Mouse (Mus musculus): ENCODE results near the gene Pex10. TPM values are rescaled to one million over a fixed set of nuclear protein-coding genes. Genes with fewer than 3 reads are reported as not detected.

Gene Pex10
- polyA plus RNA-seq, 1 experiment from 2014 or later, result 27.4 TPM

- no peaks in the 10 kb centered on the region for H3K4me1 ChIP-seq (replicated peaks; ENCODE audit: control insufficient read depth, insufficient read depth, low read length)
- no peaks in the 10 kb centered on the region for H3K9me3 ChIP-seq (ENCODE audit: control insufficient read depth, low read length)
- H3K27ac ChIP-seq (ENCODE audit: low read length), result no peak overlapping the region
- H3K27me3 ChIP-seq (ENCODE audit: control insufficient read depth, insufficient read depth, low read depth, low read length), result no peaks in the 10 kb centered on the region; the same call in 1 of the 2 replicates
- no peak overlapping the region for H3K9ac ChIP-seq (ENCODE audit: low read length)
- no peak overlapping the region for H3K4me2 ChIP-seq (ENCODE audit: low read depth, low read length)
- 74% methylated on average over 7 of the region's 7 CpGs for WGBS
- H3K36me3 ChIP-seq (ENCODE audit: control insufficient read depth, insufficient read depth, low read length), result no peaks in the 10 kb centered on the region
- H3K4me3 ChIP-seq (ENCODE audit: low read length), result no peak overlapping the region
- no peak for ATAC-seq (ENCODE audit: low read depth)
Measured at GRCm38 (mm10) chr4:155050116-155050515, 16.7 kb upstream of the Pex10 start.

GRCm38 (mm10) chr4:155056724-155057123 is 10.1 kb upstream of the Pex10 start, which contains the start of gene Plch2:
Gene Plch2 (minus strand): TSS chr4:155056784.
- ATAC-seq (ENCODE audit: low read depth), result no peak
- no peak within 1 kb of the TSS for H3K4me2 ChIP-seq (ENCODE audit: low read depth, low read length)
- 69% methylated on average over 10 of the region's 10 CpGs for WGBS
- H3K27ac ChIP-seq (ENCODE audit: low read length), result no peak within 1 kb of the TSS
- no peaks in the 10 kb centered on the region for H3K36me3 ChIP-seq (ENCODE audit: control insufficient read depth, insufficient read depth, low read length)
- H3K4me3 ChIP-seq (ENCODE audit: low read length), result no peak within 1 kb of the TSS
- 0 out of 2 replicates have a peak within 1 kb of the TSS, but pooled peaks have one; percentile 12 for H3K9ac ChIP-seq (ENCODE audit: low read length)
- no peaks in the 10 kb centered on the region for H3K27me3 ChIP-seq (ENCODE audit: control insufficient read depth, insufficient read depth, low read depth, low read length)
- no peaks in the 10 kb centered on the region for H3K9me3 ChIP-seq (ENCODE audit: control insufficient read depth, low read length)
- peaks cover 8% of the 10 kb centered on the region; the same call in 1 of the 2 replicates for H3K4me1 ChIP-seq (replicated peaks; ENCODE audit: control insufficient read depth, insufficient read depth, low read length)

- Histone ChIP-seq H3K9me3 (ENCODE audit: control insufficient read depth, low read length) (no peaks in the 10 kb centered on the region), H3K9ac (ENCODE audit: low read length) (no peak overlapping the region), H3K36me3 (ENCODE audit: control insufficient read depth, insufficient read depth, low read length) (no peaks in the 10 kb centered on the region), H3K4me1 (replicated peaks; ENCODE audit: control insufficient read depth, insufficient read depth, low read length) (peaks cover 12% of the 10 kb centered on the region; the same call in 1 of the 2 replicates), H3K27ac (ENCODE audit: low read length) (no peak overlapping the region), H3K4me2 (ENCODE audit: low read depth, low read length) (no peak overlapping the region), H3K4me3 (ENCODE audit: low read length) (no peak overlapping the region), H3K27me3 (ENCODE audit: control insufficient read depth, insufficient read depth, low read depth, low read length) (no peaks in the 10 kb centered on the region)
- WGBS, result 32% methylated on average over 10 of the region's 10 CpGs
- peak; percentile 44; the same call in 1 of the 2 replicates for ATAC-seq (ENCODE audit: low read depth)
Measured at GRCm38 (mm10) chr4:155058325-155058724, 8.5 kb upstream of the Pex10 start.

- no peaks in the 10 kb centered on the region for H3K27me3 ChIP-seq (ENCODE audit: control insufficient read depth, insufficient read depth, low read depth, low read length)
- H3K9me3 ChIP-seq (ENCODE audit: control insufficient read depth, low read length), result no peaks in the 10 kb centered on the region
- H3K36me3 ChIP-seq (ENCODE audit: control insufficient read depth, insufficient read depth, low read length), result peaks cover 6% of the 10 kb centered on the region; the same call in 1 of the 2 replicates
- H3K9ac ChIP-seq (ENCODE audit: low read length), result peak overlapping the region; percentile 64
- H3K4me2 ChIP-seq (ENCODE audit: low read depth, low read length), result peak overlapping the region; percentile 52
- peak; percentile 72 for ATAC-seq (ENCODE audit: low read depth)
- H3K27ac ChIP-seq (ENCODE audit: low read length), result peak overlapping the region; percentile 96
- peak overlapping the region; percentile 32 for H3K4me3 ChIP-seq (ENCODE audit: low read length)
- 20% methylated on average over 3 of the region's 3 CpGs for WGBS
- peaks cover 21% of the 10 kb centered on the region for H3K4me1 ChIP-seq (replicated peaks; ENCODE audit: control insufficient read depth, insufficient read depth, low read length)
Measured at GRCm38 (mm10) chr4:155063895-155064294, 2.9 kb upstream of the Pex10 start.

- Histone ChIP-seq H3K4me1 (replicated peaks; ENCODE audit: control insufficient read depth, insufficient read depth, low read length) (peaks cover 21% of the 10 kb centered on the region), H3K9ac (ENCODE audit: low read length) (peak overlapping the region; percentile 56), H3K4me3 (ENCODE audit: low read length) (no peak overlapping the region), H3K27me3 (ENCODE audit: control insufficient read depth, insufficient read depth, low read depth, low read length) (no peaks in the 10 kb centered on the region), H3K27ac (ENCODE audit: low read length) (peak overlapping the region; percentile 96), H3K36me3 (ENCODE audit: control insufficient read depth, insufficient read depth, low read length) (peaks cover 8% of the 10 kb centered on the region; the same call in 1 of the 2 replicates), H3K9me3 (ENCODE audit: control insufficient read depth, low read length) (no peaks in the 10 kb centered on the region), H3K4me2 (ENCODE audit: low read depth, low read length) (peak overlapping the region; percentile 27; the same call in 1 of the 2 replicates)
- 40% methylated on average over 2 of the region's 2 CpGs for WGBS
- ATAC-seq (ENCODE audit: low read depth), result no peak
Measured at GRCm38 (mm10) chr4:155064474-155064873, 2.3 kb upstream of the Pex10 start.

GRCm38 (mm10) chr4:155065970-155066833 is 614 bp upstream of the Pex10 start:
- peak; percentile 49 for ATAC-seq (ENCODE audit: low read depth)
- Histone ChIP-seq H3K4me2 (ENCODE audit: low read depth, low read length) (peak overlapping the region; percentile 81), H3K9ac (ENCODE audit: low read length) (peak overlapping the region; percentile 53), H3K36me3 (ENCODE audit: control insufficient read depth, insufficient read depth, low read length) (peaks cover 19% of the 10 kb centered on the region), H3K4me3 (ENCODE audit: low read length) (peak overlapping the region; percentile 64), H3K27ac (ENCODE audit: low read length) (peak overlapping the region; percentile 89), H3K4me1 (replicated peaks; ENCODE audit: control insufficient read depth, insufficient read depth, low read length) (peaks cover 21% of the 10 kb centered on the region), H3K9me3 (ENCODE audit: control insufficient read depth, low read length) (no peaks in the 10 kb centered on the region), H3K27me3 (ENCODE audit: control insufficient read depth, insufficient read depth, low read depth, low read length) (no peaks in the 10 kb centered on the region)
- 4% methylated on average over 15 of the region's 15 CpGs for whole genome bisulfite sequencing

- no peak for ATAC-seq (ENCODE audit: low read depth)
- peaks cover 36% of the 10 kb centered on the region for H3K36me3 ChIP-seq (ENCODE audit: control insufficient read depth, insufficient read depth, low read length)
- H3K4me1 ChIP-seq (replicated peaks; ENCODE audit: control insufficient read depth, insufficient read depth, low read length), result peaks cover 18% of the 10 kb centered on the region
- no peak overlapping the region; the same call in 1 of the 2 replicates for H3K4me3 ChIP-seq (ENCODE audit: low read length)
- H3K4me2 ChIP-seq (ENCODE audit: low read depth, low read length), result peak overlapping the region; percentile 81
- WGBS, result 90% methylated on average over 20 of the region's 20 CpGs
- no peaks in the 10 kb centered on the region for H3K27me3 ChIP-seq (ENCODE audit: control insufficient read depth, insufficient read depth, low read depth, low read length)
- H3K27ac ChIP-seq (ENCODE audit: low read length), result no peak overlapping the region
- peak overlapping the region; percentile 25 for H3K9ac ChIP-seq (ENCODE audit: low read length)
- no peaks in the 10 kb centered on the region for H3K9me3 ChIP-seq (ENCODE audit: control insufficient read depth, low read length)
Measured at GRCm38 (mm10) chr4:155068357-155068972, 1.6 kb downstream of the Pex10 start.

- H3K36me3 ChIP-seq (ENCODE audit: control insufficient read depth, insufficient read depth, low read length), result peaks cover 43% of the 10 kb centered on the region
- 82% methylated on average over 6 of the region's 6 CpGs for WGBS
Measured at GRCm38 (mm10) chr4:155069191-155069590, 2.4 kb downstream of the Pex10 start.

GRCm38 (mm10) chr4:155070199-155070598 is 3.4 kb downstream of the Pex10 start:
- no peak overlapping the region for H3K9ac ChIP-seq (ENCODE audit: low read length)
- no peak for ATAC-seq (ENCODE audit: low read depth)
- H3K36me3 ChIP-seq (ENCODE audit: control insufficient read depth, insufficient read depth, low read length), result peaks cover 49% of the 10 kb centered on the region
- H3K4me3 ChIP-seq (ENCODE audit: low read length), result no peak overlapping the region
- 89% methylated on average over 13 of the region's 13 CpGs for WGBS
- H3K27ac ChIP-seq (ENCODE audit: low read length), result no peak overlapping the region
- H3K27me3 ChIP-seq (ENCODE audit: control insufficient read depth, insufficient read depth, low read depth, low read length), result no peaks in the 10 kb centered on the region
- H3K4me2 ChIP-seq (ENCODE audit: low read depth, low read length), result no peak overlapping the region
- H3K4me1 ChIP-seq (replicated peaks; ENCODE audit: control insufficient read depth, insufficient read depth, low read length), result peaks cover 18% of the 10 kb centered on the region
- H3K9me3 ChIP-seq (ENCODE audit: control insufficient read depth, low read length), result no peaks in the 10 kb centered on the region

More at GRCm38 (mm10) chr4:155069191-155069590, 2.4 kb downstream of the Pex10 start:
- H3K9ac ChIP-seq (ENCODE audit: low read length), result no peak overlapping the region
- no peaks in the 10 kb centered on the region for H3K9me3 ChIP-seq (ENCODE audit: control insufficient read depth, low read length)
- no peak overlapping the region for H3K4me3 ChIP-seq (ENCODE audit: low read length)
- H3K4me1 ChIP-seq (replicated peaks; ENCODE audit: control insufficient read depth, insufficient read depth, low read length), result peaks cover 18% of the 10 kb centered on the region
- H3K4me2 ChIP-seq (ENCODE audit: low read depth, low read length), result no peak overlapping the region
- ATAC-seq (ENCODE audit: low read depth), result no peak
- no peak overlapping the region for H3K27ac ChIP-seq (ENCODE audit: low read length)
- no peaks in the 10 kb centered on the region for H3K27me3 ChIP-seq (ENCODE audit: control insufficient read depth, insufficient read depth, low read depth, low read length)
